Mouse (Mus musculus): ENCODE data around the gene 4930404N11Rik. TPM values are rescaled to one million over a fixed set of nuclear protein-coding genes. Genes with fewer than 3 reads are reported as not detected.

4930404N11Rik gene
- polyA plus RNA-seq, 1 experiment from 2014 or later, result 2.7 TPM

DNA sequence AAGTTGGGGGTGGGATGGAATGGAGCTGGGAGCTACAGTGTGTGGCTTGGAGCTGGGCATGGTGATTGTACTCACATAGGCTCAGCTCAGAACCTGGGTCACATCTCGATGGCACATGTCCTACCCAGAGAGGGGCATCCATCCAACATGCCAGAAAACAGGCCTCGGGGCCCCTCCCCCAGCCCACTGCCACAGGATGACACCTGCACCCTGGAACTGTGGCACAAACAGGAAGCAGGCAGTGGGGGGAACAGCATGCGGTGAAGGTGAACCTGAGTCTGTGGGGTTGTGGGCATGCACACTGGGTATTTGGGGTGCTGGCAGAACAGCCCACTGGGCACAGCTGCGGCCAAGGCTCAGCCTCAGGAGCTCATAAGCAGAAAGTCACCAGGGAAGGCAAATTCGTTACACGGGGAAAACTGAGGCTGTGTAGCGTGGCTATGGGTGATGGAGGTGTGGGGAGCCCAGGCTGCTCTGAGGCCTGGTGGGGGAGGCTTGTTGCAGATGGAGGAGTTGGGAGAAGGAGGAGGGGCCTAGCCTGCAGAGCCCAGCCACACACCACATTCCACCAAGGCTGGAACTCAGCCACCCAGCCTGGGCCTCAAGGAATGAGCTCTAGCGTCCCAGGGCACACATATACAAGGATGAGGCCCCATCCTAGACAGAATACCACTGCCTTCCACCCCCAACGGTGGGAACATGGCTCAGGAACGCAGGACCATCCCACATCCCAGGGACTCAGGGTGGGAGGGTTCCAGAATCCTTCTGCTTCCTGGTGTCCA lies 36.2 kb downstream of the 4930404N11Rik start:
- ATAC-seq, result no peak
- no peaks in the 10 kb centered on the region for H3K27me3 ChIP-seq
- no peak for DNase-seq (ENCODE audit: low read depth, low spot score)
- no peak for TF ChIP-seq CTCF (IDR thresholded peaks at IDR 0.05)
- in situ Hi-C loops (cut with MboI; ENCODE audit: low pct_unique_long_range_greater_than_20kb), result no loop called here
- ChIA-PET CTCF (interaction anchor here (1.2 kb wide), 1 partner anchor 12 kb away, joined by 4 read pairs; no protein-coding TSS in a partner anchor), POLR2A (interaction anchor here (1.0 to 1.1 kb wide), 2 partner anchors 8 to 10 kb away, joined by 3 read pairs; partner anchors contain the start of gene Cactin)

DNA sequence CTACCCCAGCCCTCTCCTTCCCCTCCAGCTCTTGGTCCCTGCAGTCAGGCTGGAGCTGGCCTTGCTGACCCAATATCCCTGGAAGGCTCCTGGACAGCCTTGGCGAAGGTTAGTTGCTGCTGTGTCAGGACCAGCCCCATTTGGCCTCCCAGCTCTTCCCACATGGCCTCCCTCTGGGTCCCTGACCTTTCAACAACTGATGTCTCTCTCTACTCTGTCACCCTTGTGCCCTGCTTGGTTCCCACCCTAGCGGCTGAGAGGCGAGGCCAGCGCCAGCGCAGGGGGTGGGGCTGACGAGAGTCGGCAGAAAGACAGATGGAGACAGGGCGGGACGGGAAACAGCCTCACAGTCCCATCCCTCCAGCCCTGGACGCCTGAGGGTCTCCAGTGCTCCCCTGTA lies 37.2 kb downstream of the 4930404N11Rik start, which contains the start of gene Tbxa2r:
Tbxa2r (plus strand) TSS at position 346 of the 400 bp plus-strand sequence.
- POLR2A ChIA-PET, result no interaction called here
- ATAC-seq (no peak), DNase-seq (ENCODE audit: low read depth, low spot score) (no peak)
- no peak for TF ChIP-seq CTCF (IDR thresholded peaks at IDR 0.05)
- no peaks in the 10 kb centered on the region for H3K27me3 ChIP-seq
- in situ Hi-C loops (cut with MboI; ENCODE audit: low pct_unique_long_range_greater_than_20kb), result no loop called here
- CTCF ChIA-PET, result no interaction called here

DNA sequence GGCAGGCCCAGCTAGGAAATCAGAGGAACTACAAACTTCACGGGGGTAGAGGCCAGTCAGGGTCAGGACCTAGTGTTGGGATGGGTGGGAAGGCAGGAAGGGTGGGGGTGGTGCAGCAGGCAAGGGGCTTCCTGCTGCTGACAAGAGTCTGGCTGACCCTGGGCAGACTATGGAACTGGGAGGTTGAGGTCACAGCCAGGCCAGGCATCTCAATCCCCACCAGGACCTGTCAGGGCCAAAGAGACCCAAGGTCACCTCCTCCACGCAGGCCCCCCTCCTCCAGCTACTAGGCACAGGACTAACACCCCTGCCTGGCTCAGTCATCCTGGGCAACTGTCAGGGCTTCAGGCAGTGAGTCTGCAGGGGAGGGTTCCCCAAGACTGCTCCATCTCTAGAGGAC lies 37.7 kb downstream of the 4930404N11Rik start:
- in situ Hi-C loops (cut with MboI; ENCODE audit: low pct_unique_long_range_greater_than_20kb), result no loop called here
- CTCF ChIA-PET, result no interaction called here
- TF ChIP-seq CTCF (IDR thresholded peaks at IDR 0.05), result no peak
- ATAC-seq (no peak), DNase-seq (ENCODE audit: low read depth, low spot score) (no peak)
- H3K27me3 ChIP-seq, result no peaks in the 10 kb centered on the region
- POLR2A ChIA-PET, result no interaction called here

DNA sequence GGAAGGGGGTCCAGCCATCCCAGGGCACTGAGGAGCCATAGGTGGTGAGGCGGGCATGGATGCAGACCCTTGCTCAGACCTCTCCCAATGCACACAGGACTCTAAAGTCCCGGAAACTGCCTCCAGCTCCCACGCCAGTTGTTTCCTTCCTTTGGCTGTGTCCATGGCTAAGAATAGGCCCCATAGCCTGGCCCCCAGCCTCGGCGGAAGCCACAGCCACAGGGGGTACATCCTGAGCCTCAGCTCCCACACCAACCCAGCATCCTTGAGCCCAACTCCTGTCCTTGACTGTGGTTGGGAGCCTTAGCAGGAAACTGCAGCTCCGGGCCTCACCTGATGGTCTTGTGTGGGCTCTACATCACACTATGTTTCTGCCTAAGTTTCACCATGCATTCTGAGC lies 38.8 kb downstream of the 4930404N11Rik start:
- no peak for DNase-seq (ENCODE audit: low read depth, low spot score)
- ATAC-seq, result no peak

DNA sequence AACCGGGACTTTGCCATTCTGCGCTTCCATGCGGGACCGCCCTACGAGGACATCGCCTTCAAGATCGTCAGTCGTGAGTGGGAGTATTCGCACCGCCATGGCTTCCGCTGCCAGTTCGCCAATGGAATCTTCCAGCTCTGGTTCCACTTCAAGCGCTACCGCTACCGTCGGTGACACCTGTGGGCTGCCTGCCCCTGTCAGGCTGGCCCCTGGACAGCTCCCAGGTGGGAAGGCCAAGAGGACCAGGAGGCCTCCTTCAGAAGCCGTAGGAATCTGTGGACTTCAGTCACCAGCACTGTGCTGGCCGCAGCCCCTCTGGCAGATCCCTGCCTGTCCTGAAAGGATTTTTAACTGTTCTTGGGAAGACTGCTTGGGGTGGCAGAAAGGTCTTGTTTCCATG lies 39.8 kb downstream of the 4930404N11Rik start:
- in situ Hi-C loops (cut with MboI; ENCODE audit: low pct_unique_long_range_greater_than_20kb), result no loop called here
- TF ChIP-seq CTCF (IDR thresholded peaks at IDR 0.05), result no peak
- POLR2A ChIA-PET, result no interaction called here
- ATAC-seq (no peak), DNase-seq (ENCODE audit: low read depth, low spot score) (no peak)
- CTCF ChIA-PET, result no interaction called here
- H3K27me3 ChIP-seq, result no peaks in the 10 kb centered on the region

More for the DNA sequence above, 38.8 kb downstream of the 4930404N11Rik start:
- in situ Hi-C loops (cut with MboI; ENCODE audit: low pct_unique_long_range_greater_than_20kb), result no loop called here
- TF ChIP-seq CTCF (IDR thresholded peaks at IDR 0.05), result no peak
- H3K27me3 ChIP-seq, result no peaks in the 10 kb centered on the region
- ChIA-PET CTCF (interaction anchor here (1.3 kb wide), 1 partner anchor 34 kb away, joined by 3 read pairs; the partner anchor contains the start of gene Pip5k1c), POLR2A (no interaction called here)

DNA sequence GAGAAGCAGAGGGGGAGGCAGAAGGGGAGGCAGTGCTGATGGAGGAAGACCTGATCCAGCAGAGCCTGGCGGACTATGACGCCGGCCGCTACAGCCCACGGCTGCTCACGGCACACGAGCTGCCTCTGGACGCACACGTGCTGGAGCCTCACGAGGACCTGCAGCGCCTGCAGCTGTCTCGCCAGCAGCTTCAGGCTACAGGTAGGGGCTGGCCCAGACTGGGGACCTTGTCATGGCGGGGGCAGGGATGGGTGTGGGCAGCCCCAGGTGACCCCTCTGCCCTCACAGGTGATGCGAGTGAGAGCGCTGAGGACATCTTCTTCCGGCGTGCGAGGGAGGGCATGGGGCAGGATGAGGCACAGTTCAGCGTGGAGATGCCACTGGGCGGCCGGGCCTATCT lies 40.4 kb downstream of the 4930404N11Rik start:
- TF ChIP-seq CTCF (IDR thresholded peaks at IDR 0.05), result no peak
- DNase-seq (ENCODE audit: low read depth, low spot score), result no peak
- POLR2A ChIA-PET, result no interaction called here
- no peaks in the 10 kb centered on the region for H3K27me3 ChIP-seq
- CTCF ChIA-PET, result no interaction called here
- ATAC-seq, result no peak
- in situ Hi-C loops (cut with MboI; ENCODE audit: low pct_unique_long_range_greater_than_20kb), result no loop called here

DNA sequence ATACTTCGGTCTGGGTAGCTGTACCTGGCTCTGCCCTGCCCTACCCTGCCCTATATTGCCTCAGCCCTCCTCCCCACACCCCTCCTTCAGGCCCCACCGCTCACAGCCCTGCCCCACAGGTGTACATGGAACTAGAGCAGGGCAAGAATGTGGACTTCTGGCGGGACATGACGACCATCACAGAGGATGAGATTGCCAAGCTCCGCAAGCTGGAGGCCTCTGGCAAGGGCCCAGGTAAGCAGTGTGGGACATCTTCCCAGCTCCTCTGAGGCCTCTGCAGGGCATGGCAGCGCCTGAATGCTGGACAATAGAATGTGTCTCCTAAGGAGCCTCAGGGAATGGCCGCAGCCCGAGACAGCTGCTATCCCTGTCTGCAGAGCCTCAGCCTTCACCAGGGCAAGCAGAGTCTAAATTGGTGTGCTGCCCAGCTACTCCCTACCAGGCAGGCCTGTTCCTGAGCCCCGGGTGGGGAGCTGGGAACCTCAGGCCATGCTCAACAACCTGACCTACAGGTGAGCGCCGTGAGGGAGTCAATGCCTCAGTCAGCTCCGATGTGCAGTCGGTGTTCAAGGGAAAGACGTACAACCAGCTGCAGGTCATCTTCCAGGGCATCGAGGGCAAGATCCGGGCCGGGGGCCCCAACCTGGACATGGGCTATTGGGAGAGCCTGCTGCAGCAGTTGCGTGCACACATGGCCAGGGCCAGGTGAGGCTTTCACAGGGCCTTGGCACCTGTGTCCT lies 41.7 kb downstream of the 4930404N11Rik start:
- ChIA-PET POLR2A (no interaction called here), CTCF (interaction anchor here (1.0 to 1.2 kb wide), 3 partner anchors 19 to 34 kb away, joined by 3 to 4 read pairs (median 3); partner anchors contain the start of gene Gipc3)
- no peak for TF ChIP-seq CTCF (IDR thresholded peaks at IDR 0.05)
- DNase-seq (ENCODE audit: low read depth, low spot score) (no peak), ATAC-seq (no peak)
- no peaks in the 10 kb centered on the region for H3K27me3 ChIP-seq
- in situ Hi-C loops (cut with MboI; ENCODE audit: low pct_unique_long_range_greater_than_20kb), result no loop called here

DNA sequence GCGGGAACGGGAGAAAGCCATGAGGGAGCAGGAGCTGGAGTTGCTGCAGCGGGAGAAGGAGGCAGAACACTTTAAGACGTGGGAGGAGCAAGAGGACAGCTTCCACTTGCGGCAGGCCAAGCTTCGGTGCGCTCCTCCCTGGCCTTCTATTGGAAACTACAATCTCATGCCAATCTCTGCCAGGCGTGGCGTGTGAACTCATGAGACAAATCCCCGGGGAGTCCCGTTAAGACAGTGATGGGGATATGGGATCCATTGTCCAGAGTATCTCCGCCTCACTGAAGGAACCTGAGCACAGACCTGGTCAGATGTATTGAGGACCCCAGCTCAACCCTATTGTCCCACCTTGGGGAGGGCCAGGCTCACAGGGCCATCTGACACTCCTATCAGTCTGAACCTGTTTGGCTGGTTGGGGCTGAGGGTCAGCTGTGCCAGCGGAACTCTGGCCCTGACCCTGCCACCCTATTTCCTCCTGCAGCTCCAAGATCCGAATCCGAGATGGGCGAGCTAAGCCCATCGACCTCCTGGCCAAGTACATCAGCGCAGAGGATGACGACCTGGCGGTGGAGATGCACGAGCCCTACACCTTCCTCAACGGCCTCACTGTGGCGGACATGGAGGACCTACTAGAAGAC lies 42.4 kb downstream of the 4930404N11Rik start:
- CTCF ChIA-PET, result interaction anchor here (0.9 to 1.2 kb wide), 5 partner anchors 19 to 34 kb away, joined by 3 to 4 read pairs (median 4); partner anchors contain the start of genes Gipc3, Hmg20b and Pip5k1c
- ATAC-seq (no peak), DNase-seq (ENCODE audit: low read depth, low spot score) (no peak)
- in situ Hi-C loops (cut with MboI; ENCODE audit: low pct_unique_long_range_greater_than_20kb), result no loop called here
- POLR2A ChIA-PET, result no interaction called here
- no peak for TF ChIP-seq CTCF (IDR thresholded peaks at IDR 0.05)
- H3K27me3 ChIP-seq, result no peaks in the 10 kb centered on the region

DNA sequence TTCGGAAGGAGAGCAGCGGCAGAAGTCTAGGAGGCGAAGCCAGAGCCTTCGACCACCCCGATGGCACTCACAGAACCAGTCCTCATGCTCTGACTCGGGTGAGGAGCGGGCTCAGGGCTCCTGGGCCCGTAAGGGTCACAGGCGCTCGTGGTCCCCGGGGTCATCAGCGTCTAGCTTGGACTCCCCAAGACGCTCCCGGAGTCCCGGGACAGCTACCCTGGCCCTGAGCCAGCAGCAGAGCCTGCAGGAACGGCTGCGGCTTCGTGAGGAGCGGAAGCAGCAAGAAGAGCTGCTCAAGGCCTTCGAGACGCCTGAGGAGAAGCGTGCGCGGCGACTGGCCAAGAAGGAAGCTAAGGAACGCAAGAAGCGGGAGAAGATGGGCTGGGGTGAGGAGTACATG lies 43.2 kb downstream of the 4930404N11Rik start:
- ATAC-seq (no peak), DNase-seq (ENCODE audit: low read depth, low spot score) (no peak)
- no peaks in the 10 kb centered on the region for H3K27me3 ChIP-seq
- POLR2A ChIA-PET, result no interaction called here
- no peak for TF ChIP-seq CTCF (IDR thresholded peaks at IDR 0.05)
- CTCF ChIA-PET, result interaction anchor here (0.9 to 1.1 kb wide), 2 partner anchors 28 to 30 kb away, joined by 4 read pairs; partner anchors contain the start of genes Hmg20b and Pip5k1c
- in situ Hi-C loops (cut with MboI; ENCODE audit: low pct_unique_long_range_greater_than_20kb), result no loop called here

DNA sequence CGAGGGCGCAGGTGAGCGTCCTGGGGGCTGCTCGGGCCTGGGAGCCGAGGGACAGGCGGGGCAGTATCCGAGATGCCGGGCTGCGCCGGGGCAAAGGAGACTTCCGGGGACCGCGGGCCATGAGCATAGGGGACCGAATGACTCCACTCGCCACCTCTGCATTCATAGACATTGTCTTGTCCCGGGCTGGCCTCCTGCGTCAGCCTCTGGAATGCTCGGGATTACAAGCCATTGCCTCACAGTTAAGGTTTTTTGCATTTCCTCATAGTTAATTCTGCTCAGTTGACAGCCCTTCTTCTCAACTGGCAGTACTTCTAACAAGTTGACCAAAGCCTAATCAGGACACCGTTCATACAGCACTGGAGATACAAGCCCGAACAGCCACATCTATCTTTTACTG lies 44.2 kb downstream of the 4930404N11Rik start:
- ChIA-PET POLR2A (interaction anchor here (1.1 to 1.9 kb wide), 2 partner anchors 9 to 29 kb away, joined by 3 to 8 read pairs; partner anchors contain the start of gene Pip5k1c), CTCF (interaction anchor here (1.3 to 2.6 kb wide), 2 partner anchors 17 to 28 kb away, joined by 5 to 12 read pairs; partner anchors contain the start of gene Pip5k1c)
- in situ Hi-C loops (cut with MboI; ENCODE audit: low pct_unique_long_range_greater_than_20kb), result no loop called here
- no peak for DNase-seq (ENCODE audit: low read depth, low spot score)
- H3K27me3 ChIP-seq, result no peaks in the 10 kb centered on the region
- no peak for ATAC-seq
- TF ChIP-seq CTCF (IDR thresholded peaks at IDR 0.05), result no peak

Measured in Patski (cell line).